Mouse (Mus musculus): Measurements from ENCODE around the gene Abcg4. TPM values are rescaled to one million over a fixed set of nuclear protein-coding genes. Genes with fewer than 3 reads are reported as not detected.

The Abcg4 gene
- polyA plus RNA-seq, 1 experiment from 2014 or later: 3.7 TPM

GRCm38 (mm10) chr9:44256213-44256612 lies 32.2 kb downstream of the Abcg4 start:
- ATAC-seq (ENCODE audit: insufficient number of reproducible peaks, low FRiP score, low TSS enrichment, low read depth) (no peak), DNase-seq (ENCODE audit: low spot score) (no peak)
- Histone ChIP-seq H3K36me3 (ENCODE audit: control insufficient read depth, insufficient read depth, low read length) (no peaks in the 10 kb centered on the region), H3K4me1 (ENCODE audit: control insufficient read depth, insufficient read depth, low read length) (peaks cover 15% of the 10 kb centered on the region), H3K4me3 (ENCODE audit: low read depth, low read length) (no peak overlapping the region), H3K27me3 (ENCODE audit: control insufficient read depth, insufficient read depth, low read length) (no peaks in the 10 kb centered on the region), H3K4me2 (ENCODE audit: low read depth, severe bottlenecking) (no peak overlapping the region), H3K9me3 (ENCODE audit: control insufficient read depth, low read length) (no peaks in the 10 kb centered on the region), H3K9ac (ENCODE audit: low read length) (no peak overlapping the region), H3K27ac (replicated peaks; ENCODE audit: low read depth, low read length) (no peak overlapping the region)
- WGBS: 87% methylated on average over 8 of the region's 8 CpGs

- Histone ChIP-seq H3K9me3 (ENCODE audit: control insufficient read depth, low read length) (no peaks in the 10 kb centered on the region), H3K27me3 (ENCODE audit: control insufficient read depth, insufficient read depth, low read length) (no peaks in the 10 kb centered on the region), H3K36me3 (ENCODE audit: control insufficient read depth, insufficient read depth, low read length) (no peaks in the 10 kb centered on the region), H3K4me1 (ENCODE audit: control insufficient read depth, insufficient read depth, low read length) (peaks cover 15% of the 10 kb centered on the region), H3K4me3 (ENCODE audit: low read depth, low read length) (no peak overlapping the region), H3K27ac (replicated peaks; ENCODE audit: low read depth, low read length) (peak overlapping the region; percentile 76; the same call in 1 of the 2 replicates), H3K4me2 (ENCODE audit: low read depth, severe bottlenecking) (no peak overlapping the region), H3K9ac (ENCODE audit: low read length) (no peak overlapping the region)
- WGBS: 56% methylated on average over 6 of the region's 6 CpGs
- no peak for ATAC-seq (ENCODE audit: insufficient number of reproducible peaks, low FRiP score, low TSS enrichment, low read depth)
- DNase-seq (ENCODE audit: low spot score): no peak
Observed at GRCm38 (mm10) chr9:44255136-44255521, 33.3 kb downstream of the Abcg4 start.

GRCm38 (mm10) chr9:44254508-44255135 lies 33.8 kb downstream of the Abcg4 start:
- Histone ChIP-seq H3K27me3 (ENCODE audit: control insufficient read depth, insufficient read depth, low read length) (no peaks in the 10 kb centered on the region), H3K36me3 (ENCODE audit: control insufficient read depth, insufficient read depth, low read length) (no peaks in the 10 kb centered on the region), H3K4me1 (ENCODE audit: control insufficient read depth, insufficient read depth, low read length) (peaks cover 15% of the 10 kb centered on the region), H3K4me3 (ENCODE audit: low read depth, low read length) (no peak overlapping the region), H3K4me2 (ENCODE audit: low read depth, severe bottlenecking) (no peak overlapping the region; the same call in 1 of the 2 replicates), H3K27ac (replicated peaks; ENCODE audit: low read depth, low read length) (peak overlapping the region; percentile 76; the same call in 1 of the 2 replicates), H3K9me3 (ENCODE audit: control insufficient read depth, low read length) (no peaks in the 10 kb centered on the region), H3K9ac (ENCODE audit: low read length) (no peak overlapping the region)
- peak; percentile 59 for DNase-seq (ENCODE audit: low spot score)
- WGBS: 11% methylated on average over 5 of the region's 5 CpGs
- ATAC-seq (ENCODE audit: insufficient number of reproducible peaks, low FRiP score, low TSS enrichment, low read depth): no peak

GRCm38 (mm10) chr9:44253441-44253840 lies 35.0 kb downstream of the Abcg4 start:
- Histone ChIP-seq H3K27me3 (ENCODE audit: control insufficient read depth, insufficient read depth, low read length) (no peaks in the 10 kb centered on the region), H3K4me1 (ENCODE audit: control insufficient read depth, insufficient read depth, low read length) (peaks cover 15% of the 10 kb centered on the region), H3K9ac (ENCODE audit: low read length) (no peak overlapping the region), H3K4me3 (ENCODE audit: low read depth, low read length) (no peak overlapping the region), H3K36me3 (ENCODE audit: control insufficient read depth, insufficient read depth, low read length) (no peaks in the 10 kb centered on the region), H3K9me3 (ENCODE audit: control insufficient read depth, low read length) (no peaks in the 10 kb centered on the region), H3K27ac (replicated peaks; ENCODE audit: low read depth, low read length) (no peak overlapping the region), H3K4me2 (ENCODE audit: low read depth, severe bottlenecking) (no peak overlapping the region)
- ATAC-seq (ENCODE audit: insufficient number of reproducible peaks, low FRiP score, low TSS enrichment, low read depth) (no peak), DNase-seq (ENCODE audit: low spot score) (no peak)
- WGBS: 81% methylated on average over 6 of the region's 6 CpGs

GRCm38 (mm10) chr9:44251314-44251713 lies 37.1 kb downstream of the Abcg4 start, which contains the start of gene Pdzd3:
Pdzd3 (minus strand) TSS chr9:44251471.
- WGBS: 80% methylated on average over 10 of the region's 10 CpGs
- Histone ChIP-seq H3K36me3 (ENCODE audit: control insufficient read depth, insufficient read depth, low read length) (no peaks in the 10 kb centered on the region), H3K4me3 (ENCODE audit: low read depth, low read length) (no peak within 1 kb of the TSS), H3K4me2 (ENCODE audit: low read depth, severe bottlenecking) (no peak within 1 kb of the TSS), H3K4me1 (ENCODE audit: control insufficient read depth, insufficient read depth, low read length) (peaks cover 15% of the 10 kb centered on the region), H3K27ac (replicated peaks; ENCODE audit: low read depth, low read length) (no peak within 1 kb of the TSS), H3K27me3 (ENCODE audit: control insufficient read depth, insufficient read depth, low read length) (no peaks in the 10 kb centered on the region), H3K9me3 (ENCODE audit: control insufficient read depth, low read length) (no peaks in the 10 kb centered on the region), H3K9ac (ENCODE audit: low read length) (no peak within 1 kb of the TSS)
- ATAC-seq (ENCODE audit: insufficient number of reproducible peaks, low FRiP score, low TSS enrichment, low read depth): no peak
- no peak for DNase-seq (ENCODE audit: low spot score)

- ATAC-seq (ENCODE audit: insufficient number of reproducible peaks, low FRiP score, low TSS enrichment, low read depth) (no peak), DNase-seq (ENCODE audit: low spot score) (no peak)
- H3K4me1 ChIP-seq (ENCODE audit: control insufficient read depth, insufficient read depth, low read length): peaks cover 13% of the 10 kb centered on the region
- 65% methylated on average over 4 of the region's 4 CpGs for WGBS
- no peak overlapping the region for H3K4me2 ChIP-seq (ENCODE audit: low read depth, severe bottlenecking)
- no peaks in the 10 kb centered on the region for H3K27me3 ChIP-seq (ENCODE audit: control insufficient read depth, insufficient read depth, low read length)
- H3K9ac ChIP-seq (ENCODE audit: low read length): no peak overlapping the region
- no peaks in the 10 kb centered on the region for H3K9me3 ChIP-seq (ENCODE audit: control insufficient read depth, low read length)
- no peak overlapping the region for H3K27ac ChIP-seq (replicated peaks; ENCODE audit: low read depth, low read length)
- H3K36me3 ChIP-seq (ENCODE audit: control insufficient read depth, insufficient read depth, low read length): no peaks in the 10 kb centered on the region
- H3K4me3 ChIP-seq (ENCODE audit: low read depth, low read length): no peak overlapping the region
Observed at GRCm38 (mm10) chr9:44250445-44250844, 38.0 kb downstream of the Abcg4 start.

GRCm38 (mm10) chr9:44249181-44250146 lies 39.0 kb downstream of the Abcg4 start:
- H3K9me3 ChIP-seq (ENCODE audit: control insufficient read depth, low read length): no peaks in the 10 kb centered on the region
- H3K27me3 ChIP-seq (ENCODE audit: control insufficient read depth, insufficient read depth, low read length): no peaks in the 10 kb centered on the region
- 41% methylated on average over 26 of the region's 26 CpGs for WGBS
- no peak overlapping the region for H3K4me3 ChIP-seq (ENCODE audit: low read depth, low read length)
- no peak overlapping the region for H3K27ac ChIP-seq (replicated peaks; ENCODE audit: low read depth, low read length)
- no peaks in the 10 kb centered on the region for H3K36me3 ChIP-seq (ENCODE audit: control insufficient read depth, insufficient read depth, low read length)
- H3K4me2 ChIP-seq (ENCODE audit: low read depth, severe bottlenecking): no peak overlapping the region
- no peak overlapping the region for H3K9ac ChIP-seq (ENCODE audit: low read length)
- H3K4me1 ChIP-seq (ENCODE audit: control insufficient read depth, insufficient read depth, low read length): peaks cover 3% of the 10 kb centered on the region
- ATAC-seq (ENCODE audit: insufficient number of reproducible peaks, low FRiP score, low TSS enrichment, low read depth) (0 out of 2 replicates have a peak, but pooled peaks have one; percentile 57), DNase-seq (ENCODE audit: low spot score) (peak; percentile 70)

GRCm38 (mm10) chr9:44247907-44248306 lies 40.5 kb downstream of the Abcg4 start:
- 83% methylated on average over 6 of the region's 6 CpGs for WGBS

More at GRCm38 (mm10) chr9:44247907-44248306, 40.5 kb downstream of the Abcg4 start:
- no peak overlapping the region for H3K27ac ChIP-seq (replicated peaks; ENCODE audit: low read depth, low read length)
- ATAC-seq (ENCODE audit: insufficient number of reproducible peaks, low FRiP score, low TSS enrichment, low read depth) (no peak), DNase-seq (ENCODE audit: low spot score) (no peak)
- H3K27me3 ChIP-seq (ENCODE audit: control insufficient read depth, insufficient read depth, low read length): no peaks in the 10 kb centered on the region
- H3K36me3 ChIP-seq (ENCODE audit: control insufficient read depth, insufficient read depth, low read length): no peaks in the 10 kb centered on the region
- H3K4me1 ChIP-seq (ENCODE audit: control insufficient read depth, insufficient read depth, low read length): no peaks in the 10 kb centered on the region
- H3K9ac ChIP-seq (ENCODE audit: low read length): no peak overlapping the region
- no peaks in the 10 kb centered on the region for H3K9me3 ChIP-seq (ENCODE audit: control insufficient read depth, low read length)
- no peak overlapping the region for H3K4me3 ChIP-seq (ENCODE audit: low read depth, low read length)
- H3K4me2 ChIP-seq (ENCODE audit: low read depth, severe bottlenecking): no peak overlapping the region
